Mouse (Mus musculus): Measurements from ENCODE around the gene Eml5. TPM values are rescaled to one million over a fixed set of nuclear protein-coding genes. Genes with fewer than 3 reads are reported as not detected.

Gene Eml5
- polyA plus RNA-seq, 1 experiment: 6.5 TPM

GRCm38 (mm10) chr12:98835466-98835865, 65.8 kb downstream of the Eml5 start:
- TF ChIP-seq CTCF (conservative IDR thresholded peaks at IDR 0.05; ENCODE audit: insufficient read depth, insufficient read length, low read depth, low read length) (no peak), POLR2A (IDR thresholded peaks at IDR 0.05; ENCODE audit: low read depth, low read length) (no peak)

DNA sequence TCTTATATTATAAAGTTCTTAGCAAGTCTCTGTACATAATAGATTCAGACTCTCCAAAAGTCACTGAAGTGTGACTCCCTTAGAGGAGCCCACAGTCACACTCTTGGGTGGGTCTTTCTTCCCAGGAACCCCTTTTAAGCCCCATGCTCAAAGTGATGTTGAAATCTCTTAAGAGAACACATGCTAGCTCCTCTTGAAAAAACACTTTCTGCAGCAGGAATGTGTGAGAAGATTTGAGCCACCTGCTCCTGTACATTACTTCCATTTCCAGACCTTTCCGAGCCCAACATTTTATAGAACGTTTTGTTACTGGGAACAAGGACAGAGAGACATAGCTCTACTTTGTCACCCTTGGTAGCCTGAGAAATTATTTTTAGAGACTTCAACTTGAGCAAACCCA, 66.4 kb downstream of the Eml5 start:
- Histone ChIP-seq H3K27ac (ENCODE audit: insufficient read depth, low read depth, low read length) (no peak overlapping the region), H3K4me1 (ENCODE audit: control insufficient read depth, insufficient read depth, low read length) (peaks cover 6% of the 10 kb centered on the region; the same call in 1 of the 2 replicates), H3K27me3 (replicated peaks; ENCODE audit: control insufficient read depth, insufficient read depth, low read length) (no peaks in the 10 kb centered on the region), H3K36me3 (ENCODE audit: control insufficient read depth, insufficient read depth, low read length) (no peaks in the 10 kb centered on the region; the same call in 1 of the 2 replicates), H3K4me3 (ENCODE audit: insufficient read depth, low read depth, low read length) (no peak overlapping the region)
- DNase-seq: no peak
- TF ChIP-seq POLR2A (IDR thresholded peaks at IDR 0.05; ENCODE audit: low read depth, low read length) (no peak), CTCF (conservative IDR thresholded peaks at IDR 0.05; ENCODE audit: insufficient read depth, insufficient read length, low read depth, low read length) (no peak)
- WGBS: 72% methylated on average over 2 of the region's 2 CpGs

More at GRCm38 (mm10) chr12:98835466-98835865, 65.8 kb downstream of the Eml5 start:
- 90% methylated on average over 2 of the region's 2 CpGs for WGBS
- Histone ChIP-seq H3K4me1 (ENCODE audit: control insufficient read depth, insufficient read depth, low read length) (peaks cover 6% of the 10 kb centered on the region; the same call in 1 of the 2 replicates), H3K4me3 (ENCODE audit: insufficient read depth, low read depth, low read length) (no peak overlapping the region), H3K36me3 (ENCODE audit: control insufficient read depth, insufficient read depth, low read length) (no peaks in the 10 kb centered on the region; the same call in 1 of the 2 replicates), H3K27me3 (replicated peaks; ENCODE audit: control insufficient read depth, insufficient read depth, low read length) (no peaks in the 10 kb centered on the region), H3K27ac (ENCODE audit: insufficient read depth, low read depth, low read length) (no peak overlapping the region)
- no peak for DNase-seq

- TF ChIP-seq CTCF (conservative IDR thresholded peaks at IDR 0.05; ENCODE audit: insufficient read depth, insufficient read length, low read depth, low read length) (no peak), POLR2A (IDR thresholded peaks at IDR 0.05; ENCODE audit: low read depth, low read length) (no peak)
- H3K27me3 ChIP-seq (replicated peaks; ENCODE audit: control insufficient read depth, insufficient read depth, low read length): no peaks in the 10 kb centered on the region
- peak; percentile 63 for DNase-seq
- H3K27ac ChIP-seq (ENCODE audit: insufficient read depth, low read depth, low read length): peak overlapping the region; percentile 64; the same call in 1 of the 2 replicates
- no peak overlapping the region for H3K4me3 ChIP-seq (ENCODE audit: insufficient read depth, low read depth, low read length)
- peaks cover 6% of the 10 kb centered on the region; the same call in 1 of the 2 replicates for H3K4me1 ChIP-seq (ENCODE audit: control insufficient read depth, insufficient read depth, low read length)
- 27% methylated on average over 1 of the region's 1 CpGs for WGBS
- no peaks in the 10 kb centered on the region; the same call in 1 of the 2 replicates for H3K36me3 ChIP-seq (ENCODE audit: control insufficient read depth, insufficient read depth, low read length)
Observed at GRCm38 (mm10) chr12:98833901-98834300, 67.4 kb downstream of the Eml5 start.

DNA sequence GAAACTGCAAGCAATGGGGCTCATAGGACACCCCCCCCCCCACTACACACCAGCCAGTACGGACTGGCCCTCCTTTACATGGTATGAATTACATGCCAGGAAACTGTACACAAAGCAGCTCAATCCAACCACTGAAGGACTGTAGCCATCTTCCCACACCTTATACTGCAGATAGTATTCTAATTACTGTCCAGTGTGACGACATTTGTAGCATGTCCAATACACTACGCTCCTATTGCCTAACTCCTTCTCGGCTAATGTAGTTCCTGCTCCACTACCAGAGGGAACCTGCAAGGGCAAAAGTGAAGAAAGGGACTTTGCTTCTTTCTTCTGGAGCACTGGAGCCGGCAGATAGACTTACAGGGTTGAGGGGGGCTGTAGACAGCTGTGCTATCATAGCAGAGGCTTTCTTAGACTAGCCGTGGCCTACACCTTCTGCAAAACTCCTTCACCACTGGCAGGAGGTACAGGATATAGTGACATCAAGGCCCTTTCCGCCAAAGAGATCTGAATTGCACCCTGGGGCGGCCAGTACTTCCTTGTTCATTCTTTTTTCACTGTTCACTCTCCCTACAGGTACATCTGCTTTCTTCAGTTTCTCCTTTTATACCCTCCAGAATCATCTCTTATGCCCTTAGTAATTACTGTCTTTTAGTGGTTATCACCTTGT, 68.2 kb downstream of the Eml5 start:
- peak overlapping the region; percentile 69 for H3K27ac ChIP-seq (ENCODE audit: insufficient read depth, low read depth, low read length)
- H3K36me3 ChIP-seq (ENCODE audit: control insufficient read depth, insufficient read depth, low read length): peaks cover under 1% of the 10 kb centered on the region
- DNase-seq: peak; percentile 37
- 76% methylated on average over 8 of the region's 8 CpGs for WGBS
- H3K27me3 ChIP-seq (replicated peaks; ENCODE audit: control insufficient read depth, insufficient read depth, low read length): no peaks in the 10 kb centered on the region
- TF ChIP-seq POLR2A (IDR thresholded peaks at IDR 0.05; ENCODE audit: low read depth, low read length): no peak
- no peak for TF ChIP-seq CTCF (conservative IDR thresholded peaks at IDR 0.05; ENCODE audit: insufficient read depth, insufficient read length, low read depth, low read length)
- peaks cover 6% of the 10 kb centered on the region; the same call in 1 of the 2 replicates for H3K4me1 ChIP-seq (ENCODE audit: control insufficient read depth, insufficient read depth, low read length)
- no peak overlapping the region for H3K4me3 ChIP-seq (ENCODE audit: insufficient read depth, low read depth, low read length)

DNA sequence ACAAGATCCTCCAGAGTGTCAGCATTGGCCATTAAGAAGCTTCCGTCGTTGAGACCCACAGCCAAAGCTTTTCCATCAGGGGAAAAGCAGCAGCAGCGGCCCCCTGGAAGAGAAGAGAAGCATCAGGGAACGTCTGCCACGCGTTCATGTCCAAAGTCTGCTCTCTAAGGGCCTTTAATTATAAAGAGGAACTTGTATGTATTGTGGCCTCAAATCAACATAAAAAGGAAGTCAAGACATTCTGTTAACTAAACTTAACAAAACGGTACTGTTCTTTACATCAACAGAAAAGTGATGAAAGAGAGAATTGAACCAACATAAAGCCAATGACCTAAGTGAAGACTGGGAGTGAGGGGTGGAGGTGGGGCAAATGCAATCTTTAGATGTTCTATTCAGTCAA, 70.2 kb downstream of the Eml5 start:
- 85% methylated on average over 7 of the region's 7 CpGs for WGBS
- Histone ChIP-seq H3K36me3 (ENCODE audit: control insufficient read depth, insufficient read depth, low read length) (peaks cover 2% of the 10 kb centered on the region), H3K27ac (ENCODE audit: insufficient read depth, low read depth, low read length) (no peak overlapping the region), H3K27me3 (replicated peaks; ENCODE audit: control insufficient read depth, insufficient read depth, low read length) (no peaks in the 10 kb centered on the region), H3K4me3 (ENCODE audit: insufficient read depth, low read depth, low read length) (no peak overlapping the region), H3K4me1 (ENCODE audit: control insufficient read depth, insufficient read depth, low read length) (peaks cover 6% of the 10 kb centered on the region; the same call in 1 of the 2 replicates)
- no peak for DNase-seq
- TF ChIP-seq POLR2A (IDR thresholded peaks at IDR 0.05; ENCODE audit: low read depth, low read length) (no peak), CTCF (conservative IDR thresholded peaks at IDR 0.05; ENCODE audit: insufficient read depth, insufficient read length, low read depth, low read length) (no peak)

DNA sequence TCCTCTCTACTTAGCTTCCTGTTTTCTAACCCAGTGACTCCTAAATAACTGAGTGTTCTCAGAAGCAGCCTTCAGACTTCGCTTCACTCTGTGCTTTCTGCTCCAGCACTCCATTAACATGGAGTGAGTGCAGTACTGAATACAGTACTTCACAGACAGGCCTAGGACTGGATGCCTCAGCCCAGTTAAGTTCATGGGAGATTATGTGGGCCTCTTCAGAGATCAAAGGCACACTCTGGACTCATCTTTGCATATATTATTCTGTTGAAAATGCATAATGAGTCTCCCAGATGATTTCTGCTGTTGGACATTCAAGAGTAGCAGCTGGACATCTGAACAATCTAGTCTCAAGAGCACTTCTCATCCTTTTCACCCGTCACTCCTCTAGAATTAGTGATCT, 80.5 kb downstream of the Eml5 start:
- TF ChIP-seq CTCF (conservative IDR thresholded peaks at IDR 0.05; ENCODE audit: insufficient read depth, insufficient read length, low read depth, low read length) (no peak), POLR2A (IDR thresholded peaks at IDR 0.05; ENCODE audit: low read depth, low read length) (no peak)
- 87% methylated on average over 2 of the region's 2 CpGs for WGBS
- no peaks in the 10 kb centered on the region; the same call in 1 of the 2 replicates for H3K36me3 ChIP-seq (ENCODE audit: control insufficient read depth, insufficient read depth, low read length)

GRCm38 (mm10) chr12:98804078-98804748, 97.1 kb downstream of the Eml5 start:
- no peak overlapping the region for H3K27ac ChIP-seq (ENCODE audit: insufficient read depth, low read depth, low read length)
- 72% methylated on average over 3 of the region's 3 CpGs for WGBS
- no peak for TF ChIP-seq POLR2A (IDR thresholded peaks at IDR 0.05; ENCODE audit: low read depth, low read length)
- no peak for TF ChIP-seq CTCF (conservative IDR thresholded peaks at IDR 0.05; ENCODE audit: insufficient read depth, insufficient read length, low read depth, low read length)
- no peaks in the 10 kb centered on the region for H3K27me3 ChIP-seq (replicated peaks; ENCODE audit: control insufficient read depth, insufficient read depth, low read length)
- H3K4me3 ChIP-seq (ENCODE audit: insufficient read depth, low read depth, low read length): no peak overlapping the region
- H3K36me3 ChIP-seq (ENCODE audit: control insufficient read depth, insufficient read depth, low read length): no peaks in the 10 kb centered on the region; the same call in none of the 2 replicates
- no peak for DNase-seq
- H3K4me1 ChIP-seq (ENCODE audit: control insufficient read depth, insufficient read depth, low read length): no peaks in the 10 kb centered on the region

More for the DNA sequence above, 80.5 kb downstream of the Eml5 start:
- no peak for DNase-seq
- no peaks in the 10 kb centered on the region for H3K4me1 ChIP-seq (ENCODE audit: control insufficient read depth, insufficient read depth, low read length)
- H3K27ac ChIP-seq (ENCODE audit: insufficient read depth, low read depth, low read length): no peak overlapping the region
- H3K4me3 ChIP-seq (ENCODE audit: insufficient read depth, low read depth, low read length): no peak overlapping the region
- no peaks in the 10 kb centered on the region for H3K27me3 ChIP-seq (replicated peaks; ENCODE audit: control insufficient read depth, insufficient read depth, low read length)

Data from kidney, adult 2 months (tissue).